Mouse (Mus musculus) mature B cell (primary cell): Measurements from ENCODE around the gene E330014E10Rik.
"Not testable (repeated sequence)": the region's sequence is repeated elsewhere in the genome, so short reads cannot be mapped to it uniquely, and the experiment has no call there.

ENCODE experiments used
- in situ Hi-C: fragments of 300-500 bp; cut with MboI; formaldehyde crosslinking; loops from 2 replicates; pipeline ENCODE4 v1.14.3; 2019

E330014E10Rik gene

DNA sequence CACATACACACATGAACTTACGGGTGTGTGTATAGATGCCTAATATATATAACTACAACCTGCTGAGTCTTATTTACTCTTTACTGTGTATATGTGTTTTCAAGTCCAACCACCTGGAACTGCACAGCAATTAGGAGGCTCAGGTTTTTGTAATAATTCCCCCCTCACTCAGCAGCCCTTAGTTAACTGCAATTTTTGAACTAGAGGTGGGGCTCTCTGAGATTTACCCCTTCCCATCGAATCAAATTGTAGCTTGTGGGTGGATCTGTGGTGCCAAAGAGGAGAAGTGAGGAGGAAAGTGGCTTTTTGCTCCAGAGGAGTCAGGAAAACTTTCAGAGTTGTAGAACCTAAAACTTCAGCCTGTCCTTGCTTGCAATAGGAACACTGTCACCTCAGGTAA, at the start of gene E330014E10Rik:
Gene E330014E10Rik, plus strand, starts transcription at position 301 of the 400 bp plus-strand sequence.
- in situ Hi-C loops, result not testable (repeated sequence)

DNA sequence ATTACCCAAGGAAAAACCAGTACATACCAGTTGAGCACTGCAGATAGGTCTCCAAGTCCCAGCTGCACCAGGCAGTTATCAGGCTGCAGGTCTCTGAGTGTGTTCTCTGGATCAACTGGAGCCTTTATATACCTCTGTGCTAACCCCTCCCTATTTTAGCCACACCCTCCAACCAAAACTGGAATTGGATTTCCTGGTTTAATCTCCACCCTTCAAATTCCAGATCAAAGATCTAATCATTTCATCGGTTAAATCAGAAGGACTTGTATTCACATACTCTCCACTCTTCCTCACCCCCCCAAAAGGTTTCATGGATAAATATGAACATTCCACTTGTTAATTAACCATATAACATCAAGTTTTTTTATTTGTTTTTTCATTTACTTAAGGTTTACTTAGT, 39.7 kb upstream of the E330014E10Rik start, which contains the start of gene Gm7978:
Gene Gm7978, minus strand, starts transcription at position 101 of the 400 bp plus-strand sequence.
- in situ Hi-C loops, result not testable (repeated sequence)

DNA sequence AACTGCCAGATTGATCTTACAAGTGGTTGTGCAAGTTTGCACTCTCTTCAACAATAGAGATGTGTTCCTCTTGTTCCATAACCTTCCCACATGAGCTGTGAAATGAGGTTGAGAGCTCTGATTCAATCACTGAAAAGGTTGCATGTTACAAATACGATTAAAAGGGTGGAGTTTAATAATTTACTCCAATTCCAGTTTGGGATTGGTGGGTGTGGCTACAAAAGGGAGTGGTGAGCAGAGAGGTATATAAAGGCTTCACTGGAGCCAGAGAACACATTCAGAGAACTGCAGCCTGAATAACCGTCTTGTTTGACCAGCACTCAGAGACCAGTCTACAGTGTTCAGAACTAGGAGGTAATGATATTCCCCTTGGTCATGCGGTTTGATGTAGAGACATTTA, 34.1 kb upstream of the E330014E10Rik start, which contains the start of gene Gm7982:
Gene Gm7982, plus strand, starts transcription at position 301 of the 400 bp plus-strand sequence.
- in situ Hi-C loops, result not testable (repeated sequence)

DNA sequence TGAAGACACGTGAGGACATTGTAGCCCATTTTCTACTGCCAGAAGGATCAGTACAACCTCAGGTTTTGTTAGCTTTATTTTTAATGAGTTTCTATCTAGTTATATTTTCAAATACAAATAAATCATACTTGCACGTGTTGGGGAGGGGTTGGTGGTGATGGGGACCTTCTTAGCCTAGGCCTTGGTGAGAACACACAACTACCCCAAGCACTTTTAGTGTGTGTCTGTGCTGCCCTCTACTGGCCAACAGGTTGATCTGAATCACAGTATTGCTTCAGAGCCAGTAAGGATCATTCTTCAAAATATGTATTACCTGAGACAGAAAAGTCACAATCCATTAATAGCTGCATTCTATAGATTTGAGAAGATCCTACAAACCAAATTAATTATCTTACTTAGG, 35.1 kb downstream of the E330014E10Rik start:
- in situ Hi-C loops, result not testable (repeated sequence)

DNA sequence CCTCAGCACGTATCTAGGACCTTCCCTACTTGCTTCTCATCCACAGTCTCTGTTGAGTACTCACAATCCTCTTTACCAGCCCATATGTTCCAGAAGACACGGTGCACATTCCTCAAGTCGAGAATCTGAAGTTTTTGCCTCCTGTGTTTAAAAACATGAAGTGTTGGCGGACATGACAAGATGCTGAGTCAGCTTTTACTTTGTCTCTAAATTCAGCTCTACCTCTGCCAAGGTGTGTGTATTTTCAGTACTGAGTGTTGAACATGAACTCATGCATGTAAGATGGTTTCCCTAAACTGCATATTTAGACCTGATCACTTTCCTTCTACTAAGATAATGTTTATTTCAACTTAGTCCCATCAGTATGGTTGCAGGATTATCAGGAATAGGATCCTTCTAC, 60.8 kb downstream of the E330014E10Rik start:
- in situ Hi-C loops, result no loop called here

DNA sequence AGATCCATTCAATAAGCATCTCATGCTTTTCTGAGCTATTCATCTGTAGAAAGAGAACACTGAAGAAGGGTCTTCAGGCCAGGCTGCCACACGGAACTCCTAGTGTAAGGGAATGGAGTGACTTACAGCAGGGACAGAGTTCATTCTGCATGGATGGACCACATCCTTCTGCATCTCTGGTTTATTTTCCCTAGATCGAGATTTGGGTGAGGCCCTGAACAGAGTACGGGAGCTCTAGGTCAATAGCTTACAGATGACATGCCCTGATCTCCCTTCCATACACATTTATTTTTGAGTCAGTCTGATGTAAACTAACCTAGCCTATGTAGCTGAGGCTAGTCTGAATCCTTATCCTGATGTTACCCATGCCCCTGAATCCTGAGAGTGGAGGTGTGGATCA, 78.2 kb downstream of the E330014E10Rik start:
- in situ Hi-C loops, result no loop called here
